Mouse (Mus musculus) embryonic fibroblast, embryonic 13.5 days (primary cell): ENCODE measurements at regions not wholly inside any gene's neighbourhood (a gene's known extent, or its start where the extent isn't known, plus 50 kb on each side); places are given as distances from the start of the nearest gene placed in this dataset.

Experiments
- H3K27ac ChIP-seq: 2 replicates; pipeline ENCODE4 v1.5.1; 2012; ENCODE audit warnings: low read length, control low read depth, inconsistent platforms; ENCODE audit not compliant: insufficient read depth
- H3K4me1 ChIP-seq: 2 replicates; pipeline ENCODE4 v1.6.1; 2011; ENCODE audit warnings: low read length; ENCODE audit not compliant: control insufficient read depth, insufficient read depth
- H3K4me3 ChIP-seq: 2 replicates; pipeline ENCODE4 v1.5.1; 2011; ENCODE audit warnings: mild to moderate bottlenecking, control low read depth, low read length; ENCODE audit not compliant: insufficient read depth
- CTCF ChIP-seq: IDR thresholded peaks from 2 replicates; pipeline ENCODE4 v1.5.1; 2011; ENCODE audit warnings: mild to moderate bottlenecking, control low read depth, low read length, moderate library complexity, borderline replicate concordance; ENCODE audit not compliant: insufficient read depth
- POLR2A ChIP-seq: IDR thresholded peaks from 2 replicates; pipeline ENCODE4 v1.6.1; 2011; ENCODE audit warnings: low read depth, mild to moderate bottlenecking, control low read depth, low read length, moderate library complexity

GRCm38 (mm10) chr17:45265587-45265986 is 167.9 kb downstream of the Cdc5l start:
- no peak for TF ChIP-seq POLR2A
- no peak for TF ChIP-seq CTCF
- peaks cover 7% of the 10 kb centered on the region; the same call in 1 of the 2 replicates for H3K4me1 ChIP-seq
- H3K4me3 ChIP-seq, result no peak overlapping the region
- H3K27ac ChIP-seq, result no peak overlapping the region

GRCm38 (mm10) chr17:45264434-45264833 is 169.1 kb downstream of the Cdc5l start:
- H3K27ac ChIP-seq, result no peak overlapping the region
- H3K4me3 ChIP-seq, result no peak overlapping the region
- H3K4me1 ChIP-seq, result peaks cover 7% of the 10 kb centered on the region; the same call in 1 of the 2 replicates
- no peak for TF ChIP-seq CTCF
- TF ChIP-seq POLR2A, result no peak

GRCm38 (mm10) chr17:45260421-45260820 is 173.1 kb downstream of the Cdc5l start:
- peaks cover 7% of the 10 kb centered on the region; the same call in 1 of the 2 replicates for H3K4me1 ChIP-seq
- no peak for TF ChIP-seq CTCF
- no peak for TF ChIP-seq POLR2A

GRCm38 (mm10) chr17:45258007-45258406 is 175.5 kb downstream of the Cdc5l start:
- Histone ChIP-seq H3K27ac (no peak overlapping the region), H3K4me3 (no peak overlapping the region), H3K4me1 (no peaks in the 10 kb centered on the region)
- TF ChIP-seq POLR2A (no peak), CTCF (no peak)

More at GRCm38 (mm10) chr17:45260421-45260820, 173.1 kb downstream of the Cdc5l start:
- Histone ChIP-seq H3K4me3 (no peak overlapping the region), H3K27ac (no peak overlapping the region)

GRCm38 (mm10) chr17:45252593-45253230 is 180.8 kb downstream of the Cdc5l start:
- no peak overlapping the region for H3K27ac ChIP-seq
- no peak for TF ChIP-seq CTCF
- TF ChIP-seq POLR2A, result no peak

GRCm38 (mm10) chr17:45251034-45251730 is 182.4 kb downstream of the Cdc5l start:
- Histone ChIP-seq H3K4me3 (no peak overlapping the region), H3K4me1 (no peaks in the 10 kb centered on the region), H3K27ac (no peak overlapping the region)
- TF ChIP-seq POLR2A, result no peak
- peak; percentile 59; the same call in 1 of the 2 replicates for TF ChIP-seq CTCF

More at GRCm38 (mm10) chr17:45252593-45253230, 180.8 kb downstream of the Cdc5l start:
- Histone ChIP-seq H3K4me3 (no peak overlapping the region), H3K4me1 (no peaks in the 10 kb centered on the region)

- H3K27ac ChIP-seq, result no peak overlapping the region
- H3K4me1 ChIP-seq, result no peaks in the 10 kb centered on the region
- no peak overlapping the region for H3K4me3 ChIP-seq
- TF ChIP-seq POLR2A (no peak), CTCF (no peak)
These were observed 183.1 kb downstream of the Cdc5l start for GRCm38 (mm10) chr17:45250450-45250849.

GRCm38 (mm10) chr17:45247142-45248137 is 186.1 kb downstream of the Cdc5l start:
- TF ChIP-seq CTCF, result no peak
- no peak for TF ChIP-seq POLR2A
- Histone ChIP-seq H3K4me1 (peaks cover 7% of the 10 kb centered on the region; the same call in 1 of the 2 replicates), H3K27ac (0 out of 2 replicates have a peak overlapping the region, but pooled peaks have one; percentile 4), H3K4me3 (no peak overlapping the region)

GRCm38 (mm10) chr17:45244870-45245269 is 188.7 kb downstream of the Cdc5l start:
- Histone ChIP-seq H3K27ac (no peak overlapping the region), H3K4me1 (peaks cover 12% of the 10 kb centered on the region), H3K4me3 (no peak overlapping the region)
- no peak for TF ChIP-seq POLR2A
- no peak for TF ChIP-seq CTCF

- TF ChIP-seq CTCF (no peak), POLR2A (no peak)
- H3K4me1 ChIP-seq, result peaks cover 12% of the 10 kb centered on the region
- peak overlapping the region; percentile 73 for H3K27ac ChIP-seq
- H3K4me3 ChIP-seq, result no peak overlapping the region
These were observed 190.4 kb downstream of the Cdc5l start for GRCm38 (mm10) chr17:45243103-45243502.
